Mouse (Mus musculus) lung, postnatal 0 days (tissue): ENCODE results near the gene Zpbp2.

Experiments
- CTCF ChIP-seq: IDR thresholded peaks from 2 replicates; pipeline ENCODE4 v1.5.1; 2016; ENCODE audit warnings: antibody characterized with exemption, mild to moderate bottlenecking
- EP300 ChIP-seq: IDR thresholded peaks from 2 replicates; pipeline ENCODE4 v1.6.1; 2016; ENCODE audit warnings: antibody characterized with exemption, mild to moderate bottlenecking, control low read depth

GRCm38 (mm10) chr11:98602090-98602690 lies 51.3 kb downstream of the Zpbp2 start:
- TF ChIP-seq CTCF (no peak), EP300 (no peak)
